Mouse (Mus musculus): Measurements from ENCODE around the gene 4930480E11Rik.
"Not testable (repeated sequence)": the region's sequence is repeated elsewhere in the genome, so short reads cannot be mapped to it uniquely, and the experiment has no call there.

4930480E11Rik gene

DNA sequence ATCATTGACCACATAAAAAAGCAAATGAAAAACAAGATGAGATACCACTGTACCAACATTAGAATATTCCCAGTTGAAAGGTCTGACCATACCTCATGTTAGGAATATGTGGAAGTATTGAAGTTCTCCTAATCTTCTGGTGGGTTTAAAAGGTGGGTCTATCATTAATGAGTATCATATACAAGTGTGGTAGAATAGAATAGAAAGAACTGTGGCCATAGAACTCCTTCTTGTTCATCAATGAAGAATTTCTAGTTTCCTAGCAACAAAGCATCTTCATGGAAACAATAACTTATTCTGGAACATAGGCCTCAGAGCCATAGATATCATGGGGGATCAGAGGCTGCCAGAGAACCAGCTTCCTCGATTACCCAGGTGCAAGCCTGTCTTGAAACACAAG, at the start of gene 4930480E11Rik:
4930480E11Rik (plus strand) TSS at position 301 of the 400 bp plus-strand sequence.
- in situ Hi-C loops (cut with MboI, MseI): no loop called here

DNA sequence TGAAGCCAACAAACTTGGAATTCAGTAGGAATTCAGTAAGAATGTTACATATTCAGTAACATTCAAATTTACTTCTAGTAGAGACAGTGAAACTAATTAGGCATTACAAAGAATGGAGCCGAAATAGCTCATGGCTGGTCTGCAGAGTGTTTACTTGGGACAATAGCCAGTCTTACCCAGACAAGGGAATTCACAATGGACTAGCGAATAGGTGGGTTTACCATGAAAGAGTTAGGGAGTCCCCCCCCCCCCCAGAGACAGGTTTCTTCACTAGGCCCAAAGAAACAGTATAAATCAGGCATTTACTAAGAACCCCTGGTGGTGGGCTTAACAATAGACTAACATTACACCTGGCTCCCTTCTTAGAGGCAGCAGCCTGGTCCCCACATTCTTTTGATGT, 33.9 kb downstream of the 4930480E11Rik start:
- in situ Hi-C loops (cut with MboI, MseI): not testable (repeated sequence)

Data from regulatory T cell (primary cell).